Mouse (Mus musculus) T-helper 2 cell (primary cell): ENCODE data around the gene Sap30bp.

ENCODE experiments used
- in situ Hi-C: fragments of 300-600 bp; cut with MboI, MseI; formaldehyde crosslinking; loops from one replicate; pipeline ENCODE4 v1.15.1; 2025; ENCODE audit warnings: high pct_unique_total_duplicates

The Sap30bp gene

DNA sequence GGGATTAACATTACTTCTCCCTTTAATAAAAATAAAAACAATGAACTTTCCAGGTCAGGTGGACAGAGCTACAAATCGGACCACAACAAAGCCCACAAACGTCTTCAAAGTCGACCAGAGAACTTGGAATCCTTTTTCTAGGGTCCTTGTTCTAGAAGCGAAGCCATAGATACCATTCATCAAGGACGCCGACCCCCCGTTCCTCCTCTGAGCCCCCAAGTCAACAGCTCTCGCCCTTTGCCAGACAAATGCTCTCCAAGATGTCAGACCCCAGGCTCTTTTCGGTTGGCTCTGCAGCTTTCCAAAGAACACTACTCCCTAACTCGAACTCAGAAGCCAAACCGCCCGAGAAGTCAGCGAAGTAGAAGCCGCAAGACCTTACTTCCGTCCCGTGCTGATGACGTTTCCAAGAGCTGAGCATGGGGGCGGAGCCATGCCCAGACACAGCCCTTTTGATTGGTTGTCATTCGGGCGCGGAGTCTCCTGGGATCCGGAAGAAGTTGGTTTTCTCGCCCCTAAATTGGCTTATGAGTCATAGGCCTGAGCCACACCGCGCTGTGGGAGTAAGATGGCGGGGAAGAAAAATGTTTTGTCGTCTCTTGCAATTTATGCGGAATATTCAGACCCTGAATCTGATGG is at the start of gene Sap30bp, which contains the start of gene Recql5:
Gene Sap30bp, plus strand, starts transcription at position 175 of the 639 bp plus-strand sequence.
Gene Recql5, minus strand, starts transcription at position 370 of the 639 bp plus-strand sequence.
- in situ Hi-C loops: loop anchor here (5.0 kb wide), 1 partner anchor 79 kb away; the partner anchor contains the start of gene Galk1

DNA sequence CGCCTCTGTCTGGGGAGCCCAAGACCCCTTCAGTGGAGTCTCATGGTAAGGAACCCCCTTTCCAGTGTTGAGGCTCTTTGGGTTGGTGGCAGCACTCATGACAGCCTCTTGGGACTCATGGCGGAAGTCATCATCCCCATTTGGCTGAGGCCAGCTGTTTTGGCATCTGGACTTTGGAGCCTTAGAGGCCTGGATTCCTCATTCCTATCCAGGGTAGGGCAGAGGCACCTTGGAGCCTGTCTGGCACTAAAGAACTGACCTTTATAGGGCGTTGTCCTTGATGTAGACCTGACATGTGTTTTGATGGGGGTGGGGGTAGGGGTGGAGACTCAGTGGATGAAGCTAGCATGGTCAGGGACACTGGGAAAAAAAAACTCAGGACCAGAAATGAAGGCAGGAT is 48.7 kb upstream of the Sap30bp start:
- in situ Hi-C loops: no loop called here

DNA sequence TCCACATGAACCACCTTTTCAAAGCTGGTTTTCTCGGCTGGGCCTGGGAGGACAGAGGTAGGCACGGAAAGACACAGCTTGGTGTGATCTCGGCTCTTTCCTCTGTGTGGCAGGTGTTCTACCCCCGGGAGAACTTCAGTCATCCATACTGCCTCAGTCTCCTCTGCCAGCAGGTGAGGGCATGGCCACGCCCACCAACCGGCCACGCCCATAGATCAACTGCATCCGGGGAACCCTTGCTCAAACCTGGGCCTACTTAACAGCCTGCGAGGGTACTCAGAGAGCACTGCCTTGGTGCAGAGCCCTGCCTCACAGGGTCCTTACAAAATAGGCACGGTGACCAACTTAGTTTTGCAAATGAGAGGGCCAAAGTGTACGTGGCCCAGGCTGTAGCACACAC is 47.8 kb upstream of the Sap30bp start:
- in situ Hi-C loops: no loop called here

DNA sequence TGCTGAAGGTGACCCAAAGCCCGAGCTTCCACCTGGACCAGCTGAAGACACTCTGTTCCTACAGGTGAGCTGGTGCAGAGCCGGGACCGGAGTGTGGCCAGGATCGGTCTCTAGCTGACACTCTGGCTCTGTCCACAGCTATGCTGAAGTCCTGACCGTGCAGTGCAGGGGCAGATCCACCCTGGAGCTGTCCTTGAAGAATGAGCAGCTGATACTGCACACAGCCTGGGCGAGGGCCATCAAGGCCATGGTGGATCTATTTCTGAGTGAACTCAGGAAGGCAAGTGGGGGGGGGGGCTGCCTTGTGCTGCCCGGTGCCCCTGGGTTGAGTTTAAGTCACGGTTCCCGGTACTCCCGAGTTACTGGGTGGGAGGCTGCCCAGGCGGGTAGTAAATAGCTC is 46.6 kb upstream of the Sap30bp start:
- in situ Hi-C loops: no loop called here

DNA sequence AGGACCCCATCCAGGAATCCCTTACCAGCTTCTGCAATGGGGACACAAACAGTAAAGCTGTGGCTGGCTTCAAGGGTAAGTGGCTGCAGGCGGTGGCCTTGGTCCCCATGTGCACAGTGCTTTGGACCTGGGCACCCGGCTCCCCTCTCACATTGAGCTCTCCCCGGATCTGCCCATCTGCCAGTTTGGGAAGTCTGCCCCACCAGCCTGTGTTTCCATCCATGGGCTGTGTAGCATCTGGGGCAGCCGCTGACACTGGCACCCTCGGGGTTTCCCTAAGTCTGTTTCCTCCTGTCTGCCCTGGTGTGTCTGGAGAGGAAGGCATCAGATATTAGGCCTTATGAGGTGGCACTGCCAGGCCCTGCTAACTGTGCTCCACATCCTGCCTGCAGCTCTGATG is 45.1 kb upstream of the Sap30bp start:
- in situ Hi-C loops: no loop called here

DNA sequence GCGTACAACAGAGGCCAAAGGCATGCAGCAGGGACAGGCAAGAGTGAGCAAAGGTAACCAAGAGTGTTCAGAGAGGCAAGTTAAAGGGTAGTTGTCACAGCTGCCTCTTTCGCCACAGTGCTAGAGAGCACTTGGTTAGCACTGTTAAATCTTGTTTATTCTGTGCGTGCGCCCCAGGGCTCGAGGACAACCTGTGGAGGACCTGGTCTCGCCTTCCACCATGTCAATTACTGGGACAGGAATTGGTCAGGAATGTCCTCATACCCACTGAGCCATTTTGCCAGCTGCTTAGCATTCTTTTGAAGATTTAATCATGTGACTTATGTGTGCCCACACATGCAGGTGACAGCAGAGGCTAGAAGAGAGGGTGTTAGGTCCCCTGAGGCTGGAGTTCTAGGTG is 43.9 kb upstream of the Sap30bp start:
- in situ Hi-C loops: no loop called here

DNA sequence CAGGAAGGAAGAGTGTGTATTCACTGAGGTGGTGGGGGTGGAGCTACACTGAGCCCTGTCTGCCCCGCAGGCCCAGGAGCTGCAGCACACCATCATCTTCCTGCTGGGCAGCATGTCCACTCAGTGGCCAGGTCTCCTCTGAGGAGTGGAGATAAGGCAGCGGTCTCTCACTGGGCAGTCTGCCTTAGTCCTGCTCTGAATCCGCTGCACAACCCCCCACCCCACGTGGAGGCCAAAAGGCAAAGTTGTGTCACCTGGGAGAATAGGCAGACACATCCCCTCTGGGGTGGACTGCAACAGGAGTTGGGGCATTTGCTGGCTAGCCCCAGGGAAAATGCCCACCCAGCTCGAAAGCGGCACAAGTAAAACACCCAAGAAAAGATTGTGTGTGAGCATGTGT is 40.9 kb upstream of the Sap30bp start:
- in situ Hi-C loops: no loop called here

DNA sequence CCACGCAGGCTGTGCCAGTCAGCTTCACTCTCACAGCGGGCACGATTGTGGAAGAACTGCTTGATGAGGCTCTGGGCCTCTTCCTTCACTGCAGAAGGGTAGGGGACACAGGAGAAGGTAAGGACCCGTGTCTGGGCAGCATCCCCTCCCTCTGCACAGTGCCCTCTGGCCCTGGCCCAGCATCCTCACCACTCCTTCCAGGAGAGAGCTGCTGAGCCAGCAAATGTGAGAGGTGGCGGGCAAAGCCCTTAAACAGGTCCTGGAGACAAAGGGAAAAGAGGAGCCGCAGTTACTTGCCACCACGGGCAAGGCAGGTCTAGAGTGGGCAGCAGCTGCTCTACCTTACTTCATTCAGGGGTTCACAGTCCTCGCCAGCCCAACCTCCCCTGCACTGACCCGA is 40.0 kb upstream of the Sap30bp start:
- in situ Hi-C loops: no loop called here

DNA sequence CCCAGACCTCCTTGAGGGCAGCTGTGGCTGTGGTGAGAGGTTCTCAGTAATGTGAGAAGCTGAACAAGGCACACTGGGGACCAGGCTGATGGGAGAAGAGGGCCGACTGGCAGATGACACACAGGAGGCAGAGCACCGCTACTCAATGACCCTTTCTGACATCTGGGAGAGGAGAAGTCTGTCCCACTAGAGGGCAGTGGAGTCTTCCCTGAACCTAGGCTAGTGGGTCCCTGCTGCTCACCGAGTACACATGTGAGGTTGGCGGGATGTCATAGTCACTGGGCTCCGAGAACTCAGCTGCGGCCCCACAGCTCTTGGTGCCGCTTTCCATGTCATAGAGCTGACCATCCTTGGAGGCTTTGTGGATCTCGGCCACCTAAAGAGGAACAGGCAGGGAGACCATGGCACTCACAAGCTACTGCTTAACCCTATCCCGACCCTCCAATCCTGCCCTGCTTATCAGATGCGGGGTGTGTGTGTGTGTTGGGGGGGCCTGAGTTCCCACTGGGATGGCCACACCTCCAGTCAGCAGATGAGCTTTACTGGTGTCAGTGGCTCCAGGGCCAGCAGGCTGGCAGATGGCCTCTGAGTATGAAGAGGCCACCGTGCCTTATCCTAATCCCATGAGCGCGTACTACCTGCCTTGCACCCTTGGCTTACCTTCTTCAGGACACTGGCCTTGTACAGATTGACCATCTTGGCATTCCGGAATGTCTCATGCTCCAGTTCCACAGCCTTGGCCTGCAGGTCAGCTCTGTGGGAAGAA is 38.1 kb upstream of the Sap30bp start:
- in situ Hi-C loops: no loop called here

DNA sequence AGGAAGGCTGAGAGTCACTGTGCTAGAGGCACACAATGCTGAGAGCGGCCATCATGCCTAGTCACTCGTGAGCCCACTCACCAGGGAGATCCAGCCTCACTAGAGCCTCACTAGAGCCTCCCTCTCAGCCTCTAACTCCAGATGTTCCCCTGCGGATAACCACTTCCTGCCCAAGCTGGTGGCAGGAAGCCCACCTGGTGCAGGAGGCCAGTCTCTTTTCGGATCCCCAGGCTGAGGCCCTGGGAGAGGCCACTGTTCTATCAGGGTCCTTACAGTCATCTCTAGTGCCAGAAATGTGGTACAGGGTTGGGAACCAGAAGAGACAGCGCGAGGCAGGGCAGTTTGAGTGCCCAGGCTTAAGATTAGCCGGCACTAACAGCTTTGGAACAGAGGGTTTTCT is 34.6 kb upstream of the Sap30bp start:
- in situ Hi-C loops: no loop called here

DNA sequence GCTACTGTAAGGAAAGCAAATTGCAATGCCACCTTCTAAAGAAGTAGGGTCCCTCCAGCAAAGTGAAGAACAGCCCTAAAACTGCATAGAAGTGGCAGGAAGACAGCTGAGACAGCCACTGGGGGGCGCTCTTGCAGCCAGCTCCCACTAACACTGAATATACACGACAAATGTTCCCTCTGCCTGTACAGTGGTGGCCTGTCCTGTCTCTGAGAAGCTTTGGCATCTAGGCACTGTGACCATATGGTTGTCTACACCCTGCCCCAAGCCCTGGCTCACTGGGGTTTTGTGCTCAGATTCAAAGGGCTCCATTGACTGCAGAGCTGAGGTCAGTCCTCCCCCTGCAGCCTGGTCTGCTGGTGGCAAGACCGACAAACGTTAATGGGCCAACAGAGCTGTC is 34.2 kb upstream of the Sap30bp start:
- in situ Hi-C loops: no loop called here

DNA sequence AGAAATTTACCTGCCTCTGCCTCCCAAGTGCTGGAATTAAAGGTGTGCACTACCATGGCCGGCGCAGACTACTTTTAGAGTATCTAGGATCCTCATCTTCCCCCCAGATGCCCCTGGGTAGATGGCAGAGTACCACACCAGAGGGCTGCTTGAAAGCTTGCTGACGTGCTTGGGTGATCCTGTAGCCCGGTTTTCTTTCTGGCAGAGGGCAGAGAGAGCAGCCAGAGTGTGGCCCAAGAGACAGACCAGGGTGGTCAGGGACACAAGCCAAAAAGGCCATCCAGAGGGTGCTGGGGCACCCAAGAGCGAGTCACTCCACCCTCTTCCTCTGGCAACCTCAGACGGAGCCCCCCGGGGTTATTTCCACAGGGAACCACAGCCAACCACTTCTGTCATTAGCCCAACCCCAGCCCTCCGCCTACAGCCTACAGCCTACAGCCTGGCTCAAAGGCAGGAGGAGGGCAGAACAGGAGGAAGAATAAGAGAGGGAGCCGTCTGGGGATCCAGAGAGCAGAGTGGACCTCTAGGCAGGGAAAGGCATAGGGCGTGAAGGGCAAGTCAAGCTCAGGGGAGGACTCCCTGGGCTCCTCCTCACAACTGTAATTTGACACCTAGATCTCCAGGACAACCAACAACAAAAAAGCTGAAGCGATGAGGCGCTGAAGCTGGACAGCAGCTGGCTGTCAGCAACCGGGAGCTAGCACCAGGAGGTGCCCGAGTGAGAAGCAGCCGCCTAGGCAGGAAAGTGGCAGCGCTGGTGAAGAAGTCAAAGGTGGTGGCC is 33.4 kb upstream of the Sap30bp start, which contains the start of gene Smim5:
Gene Smim5, plus strand, starts transcription at position 481 of the 781 bp plus-strand sequence.
- in situ Hi-C loops: no loop called here

DNA sequence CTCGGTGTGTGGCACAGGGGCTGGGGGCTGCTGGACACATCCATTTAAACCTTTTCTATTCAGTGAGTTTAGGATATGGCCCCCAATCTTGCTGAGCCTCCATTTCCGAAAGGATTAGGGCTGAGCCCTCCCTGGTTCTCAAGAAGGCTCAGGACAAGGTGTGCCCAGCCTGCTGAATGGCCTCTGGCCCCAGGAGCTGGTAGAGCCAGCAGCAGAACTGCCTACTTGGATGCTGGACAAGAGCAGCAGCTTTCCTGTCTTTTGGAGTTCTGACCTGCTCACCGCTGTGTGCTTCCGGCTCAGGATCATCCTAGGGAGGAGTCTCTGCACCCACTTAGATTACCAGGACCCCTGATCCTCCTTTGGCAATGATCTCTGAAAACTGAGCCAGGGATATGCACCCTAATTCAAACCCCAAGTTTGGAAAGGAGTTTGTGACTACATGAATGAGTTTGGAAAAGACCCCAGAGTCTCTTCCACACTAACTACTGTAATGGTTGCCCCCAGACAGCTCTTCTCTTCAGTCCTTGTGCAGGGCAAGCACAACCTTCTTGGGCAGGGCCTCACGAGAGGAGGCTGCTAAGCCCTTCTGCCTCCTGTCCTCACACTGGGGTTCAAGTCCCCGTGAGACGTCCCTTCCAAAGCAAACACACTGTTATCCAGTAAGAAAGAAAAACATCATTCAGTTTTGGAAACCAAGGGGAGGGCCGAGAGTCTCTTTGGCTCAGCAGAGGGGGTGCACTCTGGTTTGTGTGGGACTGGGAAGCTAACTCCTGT is 32.3 kb upstream of the Sap30bp start:
- in situ Hi-C loops: no loop called here

DNA sequence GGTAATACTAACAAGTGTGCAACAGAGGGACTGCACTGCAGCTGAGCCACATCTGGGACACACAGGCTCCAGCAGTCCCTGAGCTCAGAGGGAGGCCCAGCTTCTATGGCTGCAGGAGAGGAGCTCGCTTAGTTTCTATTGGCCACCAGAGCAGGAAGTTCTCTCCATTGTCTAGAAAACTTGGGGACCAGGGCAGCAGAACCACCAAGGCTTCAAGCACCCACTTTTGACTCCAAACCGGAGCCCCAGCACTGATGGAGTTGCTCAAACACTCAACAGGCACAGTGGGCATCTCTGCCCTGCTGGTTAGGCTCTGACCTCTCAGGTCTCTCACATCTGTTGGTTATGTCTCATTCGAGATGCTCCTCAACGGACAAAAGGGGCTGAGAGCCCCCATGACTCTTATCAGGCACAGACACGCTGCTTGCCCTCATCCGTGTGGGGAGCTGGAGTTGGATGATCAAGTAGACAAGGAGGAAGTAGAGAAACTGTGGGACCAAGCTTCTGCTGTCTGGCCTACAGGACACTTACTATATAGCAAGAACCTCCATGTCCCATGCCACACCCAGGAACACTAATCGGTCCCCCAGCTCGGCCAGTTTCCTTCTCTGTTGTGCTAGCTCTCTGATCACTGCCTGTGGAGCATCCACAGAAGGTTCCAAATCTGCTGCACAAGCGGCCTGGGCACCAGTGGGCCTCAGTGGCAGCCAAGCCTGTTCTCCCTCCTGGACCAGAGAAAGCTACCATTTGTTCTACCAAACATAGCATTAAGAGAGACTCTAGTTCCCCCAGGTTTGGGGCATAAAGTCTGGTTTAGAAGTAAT is 31.5 kb upstream of the Sap30bp start:
- in situ Hi-C loops: no loop called here

DNA sequence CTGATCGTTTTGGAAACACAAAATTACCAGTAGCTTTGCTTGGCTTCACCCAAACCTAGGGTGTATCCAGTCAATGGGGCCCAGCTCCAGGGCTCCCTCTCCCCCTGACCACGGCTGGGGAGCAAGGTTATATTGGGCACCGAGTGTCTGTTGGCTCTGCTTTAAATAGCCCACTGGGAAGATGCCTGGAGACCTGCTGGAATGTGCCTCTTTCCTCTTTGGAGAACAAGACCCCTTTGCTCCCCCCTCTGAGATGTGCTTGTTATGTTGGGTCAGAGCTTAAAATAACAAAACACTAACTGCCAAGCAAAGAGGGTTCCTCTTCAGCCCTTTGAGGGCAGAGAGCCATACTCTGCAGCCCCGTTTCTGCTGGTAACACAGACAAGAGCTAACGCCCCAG is 30.9 kb upstream of the Sap30bp start:
- in situ Hi-C loops: no loop called here

DNA sequence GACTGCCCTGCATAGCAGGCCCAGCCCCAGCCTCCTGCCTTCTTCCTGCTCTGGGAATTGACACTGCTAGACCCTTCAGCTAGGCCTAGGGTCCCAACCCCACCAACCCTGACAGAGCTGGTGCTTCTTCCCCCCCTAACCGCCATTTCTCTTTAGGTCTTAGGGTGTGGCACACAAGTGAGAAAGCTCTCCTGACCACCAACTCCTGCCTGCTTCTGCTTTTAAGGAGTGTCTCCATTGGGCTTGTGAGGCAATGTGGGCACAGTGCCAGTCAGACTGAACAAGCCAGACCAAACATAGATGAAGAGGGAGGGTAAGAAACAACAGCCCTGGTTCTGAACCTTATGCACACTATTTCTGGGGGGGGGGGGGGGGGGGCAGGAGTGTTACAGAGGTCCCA is 30.3 kb upstream of the Sap30bp start:
- in situ Hi-C loops: no loop called here

DNA sequence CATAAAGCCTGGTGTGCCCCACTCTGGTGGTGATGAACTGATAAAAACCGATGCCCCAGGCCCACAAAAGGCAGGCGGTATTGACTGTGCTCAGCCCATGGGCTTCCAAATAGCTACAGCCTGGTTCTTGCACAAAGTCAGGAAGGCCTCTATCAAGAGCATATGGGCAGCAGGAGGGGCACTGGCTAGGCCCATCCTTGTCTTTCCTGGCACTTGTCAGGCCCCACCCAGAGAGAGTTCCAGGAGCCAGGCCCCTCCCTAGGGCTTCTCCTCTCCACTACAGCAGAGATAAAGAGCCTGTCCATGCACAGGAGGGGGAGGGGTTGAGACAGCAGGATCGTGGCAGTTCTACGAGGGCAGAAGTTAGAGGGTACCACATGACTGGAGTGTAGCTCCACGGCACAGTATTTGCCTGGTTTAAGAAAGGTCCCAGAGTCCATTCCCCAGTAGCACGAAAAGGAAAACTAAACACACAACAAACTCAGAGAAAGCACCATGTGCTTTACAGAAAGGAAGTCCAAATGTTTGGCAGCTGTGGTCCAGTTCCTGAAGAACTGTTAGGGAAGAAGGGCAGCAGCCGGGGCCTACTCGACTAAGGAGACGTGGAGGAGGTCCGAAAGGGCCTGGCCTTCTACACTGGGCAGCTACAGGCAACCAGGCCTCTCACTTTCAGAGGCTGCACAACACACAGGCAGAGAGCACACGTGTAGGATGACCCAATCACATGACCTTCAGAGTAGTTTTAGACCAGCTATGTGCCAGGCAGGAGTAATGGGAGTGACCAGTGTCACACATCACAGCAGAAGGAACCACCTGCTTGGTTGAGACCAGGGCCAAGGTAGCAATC is 29.5 kb upstream of the Sap30bp start:
- in situ Hi-C loops: no loop called here

DNA sequence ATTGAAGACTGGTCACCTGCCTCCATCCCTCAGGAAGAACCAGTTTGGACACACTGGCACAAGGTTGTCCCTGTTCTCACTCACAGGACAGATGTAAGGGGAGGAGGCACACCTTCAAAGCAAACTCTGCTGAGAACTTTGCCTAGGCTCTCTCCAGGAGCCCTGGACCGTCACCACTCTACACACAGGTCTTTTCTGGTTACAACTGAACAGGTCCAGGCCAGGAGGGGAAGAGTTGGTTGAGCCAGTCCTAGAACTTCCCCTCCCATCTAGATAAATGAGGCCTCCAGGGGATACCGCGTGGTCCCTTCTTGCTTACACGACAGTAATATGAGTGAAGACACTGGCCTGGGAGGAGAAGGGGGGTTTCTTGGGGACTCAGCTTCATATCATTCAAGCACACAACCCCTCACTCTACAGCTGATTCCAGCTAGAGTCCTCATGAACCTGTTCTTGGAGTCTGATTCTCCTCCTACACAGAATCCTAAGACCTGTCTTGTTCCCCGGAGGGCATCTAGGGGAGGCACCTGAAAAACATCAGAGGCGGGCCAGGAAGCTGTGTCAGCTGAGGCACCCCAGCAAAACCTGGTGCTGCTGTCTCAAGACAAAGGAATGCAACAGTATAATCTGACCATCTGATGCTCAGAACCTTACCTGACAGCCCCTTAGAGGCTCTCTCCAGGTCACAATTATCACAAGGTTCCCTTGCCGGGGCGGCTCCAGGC is 28.7 kb upstream of the Sap30bp start:
- in situ Hi-C loops: no loop called here
